Mouse (Mus musculus) forebrain, embryonic 14.5 days (tissue): ENCODE measurements around the gene Stk38l. TPM values are rescaled to one million over a fixed set of nuclear protein-coding genes. Genes with fewer than 3 reads are reported as not detected.

ENCODE experiments used
- ATAC-seq: fragments of 200-750 bp; cut with Nextera tagmentation; 2 replicates; pipeline ENCODE4 v1.8.0; 2017; ENCODE audit warnings: mild to moderate bottlenecking, moderate library complexity
- DNase-seq: peaks from one replicate; pipeline ENCODE4 v3.0.0-alpha.2; 2015; ENCODE audit warnings: low spot score
- H3K27ac ChIP-seq: fragments of 300-500 bp; sonication (generic); 2 replicates; pipeline ENCODE4 v1.5.1; 2014; ENCODE audit warnings: low read depth, mild to moderate bottlenecking, control low read depth, low read length, moderate library complexity
- H3K27me3 ChIP-seq: fragments of 300-500 bp; sonication (generic); replicated peaks from 2 replicates; pipeline ENCODE4 v1.6.1; 2014; ENCODE audit warnings: low read length, control low read depth, mixed read lengths; ENCODE audit not compliant: control insufficient read depth, insufficient read depth
- H3K36me3 ChIP-seq: fragments of 300-500 bp; sonication (generic); 2 replicates; pipeline ENCODE4 v1.6.1; 2014; ENCODE audit warnings: low read length, control low read depth; ENCODE audit not compliant: control insufficient read depth, insufficient read depth
- H3K4me1 ChIP-seq: fragments of 300-500 bp; sonication (generic); 2 replicates; pipeline ENCODE4 v1.6.1; 2014; ENCODE audit warnings: antibody characterized with exemption, low read length, control low read depth; ENCODE audit not compliant: control insufficient read depth, insufficient read depth
- H3K4me2 ChIP-seq: fragments of 300-500 bp; sonication (generic); 2 replicates; pipeline ENCODE4 v1.6.1; 2014; ENCODE audit warnings: mild to moderate bottlenecking, control low read depth, low read length
- H3K4me3 ChIP-seq: fragments of 300-500 bp; sonication (generic); 2 replicates; pipeline ENCODE4 v1.5.1; 2014; ENCODE audit warnings: low read depth, low read length, control low read depth
- H3K9ac ChIP-seq: fragments of 300-500 bp; sonication (generic); 2 replicates; pipeline ENCODE4 v1.6.1; 2014; ENCODE audit warnings: mild to moderate bottlenecking, low read length, control low read depth, moderate library complexity
- H3K9me3 ChIP-seq: fragments of 300-500 bp; sonication (generic); replicated peaks from 2 replicates; pipeline ENCODE4 v1.6.1; 2016; ENCODE audit warnings: low read length, control low read depth, mixed read lengths; ENCODE audit not compliant: control insufficient read depth
- WGBS: fragments of 180-500 bp; shearing (Covaris S2); extraction: QIAGEN DNeasy Blood & Tissue Kit; methylation state at CpG from one replicate; pipeline ENCODE4 v1.1.7; 2014; 5-methylcytosine and 5-hydroxymethylcytosine counted together
- polyA plus RNA-seq: library from polyadenylated mRNA; unstranded; fragments of >200 nt; fragmentation: Nextera tagmentation; extraction: Ambion mirVana; gene quantifications from 2 replicates; pipeline ENCODE4 v1.2.1, GENCODE M21; 2014

The Stk38l gene
- polyA plus RNA-seq, 1 experiment from 2014 or later: 13.5 TPM

DNA sequence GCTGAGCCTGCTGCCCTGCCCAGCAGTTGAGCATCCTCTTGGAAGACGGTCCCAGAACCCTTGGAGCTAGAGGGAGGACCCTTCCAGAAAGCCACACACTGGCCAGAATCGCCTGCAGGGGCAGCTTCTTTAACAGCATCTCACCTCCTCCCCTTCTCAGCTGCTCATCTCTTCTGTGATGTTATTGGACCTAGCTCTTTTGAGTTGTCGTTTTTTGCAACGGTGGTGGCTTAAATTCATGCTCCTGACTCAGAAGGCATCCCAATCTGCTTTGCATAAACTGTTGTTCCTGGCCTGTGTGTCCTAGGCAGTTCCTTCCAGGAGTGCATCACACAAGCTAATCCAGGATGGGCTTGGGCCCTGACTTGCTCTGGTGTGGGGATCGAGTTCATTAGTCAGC, 72.7 kb downstream of the Stk38l start:
- H3K4me3 ChIP-seq: no peak overlapping the region
- H3K27me3 ChIP-seq: no peaks in the 10 kb centered on the region; the same call in 1 of the 2 replicates
- H3K4me2 ChIP-seq: no peak overlapping the region
- 67% methylated on average over 5 of the region's 5 CpGs for WGBS
- H3K4me1 ChIP-seq: no peaks in the 10 kb centered on the region
- DNase-seq (no peak), ATAC-seq (no peak)
- H3K9ac ChIP-seq: no peak overlapping the region
- H3K36me3 ChIP-seq: no peaks in the 10 kb centered on the region
- no peaks in the 10 kb centered on the region for H3K9me3 ChIP-seq
- no peak overlapping the region for H3K27ac ChIP-seq

DNA sequence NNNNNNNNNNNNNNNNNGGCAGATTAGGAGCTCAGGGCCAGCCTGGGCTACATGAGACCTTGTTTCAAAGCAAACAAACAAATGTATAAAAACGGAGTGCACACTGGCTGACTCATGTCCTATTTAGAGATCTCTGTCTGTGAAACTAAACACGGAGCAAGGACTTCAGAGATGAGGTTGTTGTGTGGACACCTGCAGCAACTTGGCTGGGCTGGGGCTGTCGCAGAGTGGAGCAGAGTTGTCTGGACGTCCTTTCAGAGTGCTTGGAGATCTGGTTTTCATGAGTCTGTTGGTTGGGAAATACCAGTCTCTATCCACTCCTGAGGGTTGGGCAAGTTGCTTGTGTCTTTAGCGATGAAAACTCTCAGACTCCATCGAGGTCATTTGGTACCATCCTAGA, 85.2 kb downstream of the Stk38l start:
- H3K27me3 ChIP-seq: no peaks in the 10 kb centered on the region
- no peaks in the 10 kb centered on the region for H3K9me3 ChIP-seq
- ATAC-seq: no peak
- H3K27ac ChIP-seq: no peak overlapping the region
- no peak for DNase-seq
- H3K4me1 ChIP-seq: no peaks in the 10 kb centered on the region
- no peak overlapping the region for H3K4me2 ChIP-seq
- H3K36me3 ChIP-seq: no peaks in the 10 kb centered on the region
- H3K4me3 ChIP-seq: no peak overlapping the region
- no peak overlapping the region for H3K9ac ChIP-seq
- WGBS: 90% methylated on average over 6 of the region's 6 CpGs

DNA sequence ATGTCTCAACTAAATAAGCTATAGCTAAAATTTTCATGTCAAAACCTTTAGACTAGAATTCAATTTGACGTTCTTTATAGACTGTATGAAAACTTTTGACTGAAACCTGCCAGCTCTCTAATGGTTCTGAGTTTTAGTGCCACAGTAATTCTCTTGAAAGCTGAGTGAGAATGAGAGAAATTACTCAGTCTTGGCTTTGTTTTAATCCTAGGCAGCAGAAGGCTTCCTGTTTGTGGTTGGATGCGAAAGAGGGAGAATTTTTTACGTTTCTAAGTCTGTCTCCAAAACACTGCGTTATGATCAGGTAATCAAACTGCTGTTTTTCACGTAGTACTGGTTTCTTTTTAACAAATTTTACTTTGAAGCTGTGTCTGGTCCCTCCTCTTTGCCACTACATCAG, 88.2 kb downstream of the Stk38l start:
- Histone ChIP-seq H3K9ac (no peak overlapping the region), H3K27ac (no peak overlapping the region), H3K4me1 (no peaks in the 10 kb centered on the region), H3K36me3 (no peaks in the 10 kb centered on the region), H3K4me3 (no peak overlapping the region), H3K27me3 (no peaks in the 10 kb centered on the region), H3K9me3 (no peaks in the 10 kb centered on the region), H3K4me2 (no peak overlapping the region)
- DNase-seq (no peak), ATAC-seq (no peak)
- WGBS: 92% methylated on average over 5 of the region's 5 CpGs

DNA sequence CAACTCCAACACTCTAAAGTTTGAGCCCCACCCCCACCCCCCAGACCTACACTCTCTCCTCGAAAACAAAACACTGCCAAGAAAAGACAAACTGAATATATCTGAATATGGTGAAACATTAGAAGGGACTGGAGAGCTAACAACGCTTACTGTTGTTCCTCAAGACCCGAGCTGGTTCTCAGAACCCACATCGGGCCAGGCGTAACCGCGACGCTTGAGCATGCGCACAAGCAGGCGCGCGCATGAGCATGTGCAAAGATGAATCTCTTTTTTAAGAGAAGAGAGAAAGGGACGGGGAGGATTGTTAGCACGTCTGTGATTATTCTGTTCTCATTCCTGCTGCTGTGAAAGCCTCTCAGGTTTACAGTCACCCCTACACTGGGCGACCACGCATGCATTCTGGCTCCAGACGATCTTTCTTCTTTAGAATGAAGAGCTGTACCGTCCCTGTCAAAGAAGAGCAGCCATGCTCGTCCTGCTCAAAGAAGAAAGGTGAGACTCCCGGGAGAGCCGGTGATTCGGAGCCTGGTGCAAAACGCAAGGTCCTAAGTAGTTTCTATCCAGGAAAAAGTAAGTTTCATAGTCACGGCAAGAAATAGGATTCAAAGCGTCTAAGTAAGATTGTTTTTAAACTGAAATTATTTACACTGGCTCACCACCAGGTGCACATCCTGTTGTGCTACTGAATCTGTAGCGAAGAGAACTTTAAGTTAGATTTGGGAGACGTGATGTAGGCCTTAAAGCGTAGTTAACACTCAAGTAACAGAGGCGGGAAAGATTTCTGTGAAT, 95.6 kb downstream of the Stk38l start:
- Histone ChIP-seq H3K27me3 (no peaks in the 10 kb centered on the region), H3K9ac (no peak overlapping the region), H3K4me2 (no peak overlapping the region), H3K27ac (no peak overlapping the region), H3K36me3 (no peaks in the 10 kb centered on the region), H3K4me1 (no peaks in the 10 kb centered on the region), H3K9me3 (no peaks in the 10 kb centered on the region), H3K4me3 (no peak overlapping the region)
- WGBS: 88% methylated on average over 29 of the region's 29 CpGs
- no peak for DNase-seq
- ATAC-seq: no peak

DNA sequence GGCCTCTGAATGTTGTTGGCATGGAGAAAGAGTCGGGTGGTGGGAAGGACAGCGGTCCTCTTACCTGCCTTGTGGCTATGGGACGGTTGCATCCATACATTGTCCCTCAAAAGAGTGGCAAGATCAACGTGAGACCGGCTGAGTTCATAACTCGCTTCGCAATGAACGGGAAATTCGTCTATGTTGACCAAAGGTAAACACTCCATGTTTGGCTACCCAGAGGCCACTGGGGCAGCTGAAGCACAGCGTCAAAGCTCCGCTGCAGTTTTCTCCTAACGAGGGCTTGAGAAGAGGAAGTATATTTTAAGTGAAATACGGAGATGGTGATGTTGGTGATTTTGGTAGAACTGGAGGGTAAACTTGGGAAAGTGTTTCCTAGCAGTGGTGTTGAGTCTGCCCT, 97.2 kb downstream of the Stk38l start:
- no peak overlapping the region for H3K4me3 ChIP-seq
- no peak overlapping the region for H3K27ac ChIP-seq
- H3K9me3 ChIP-seq: no peaks in the 10 kb centered on the region
- WGBS: 94% methylated on average over 13 of the region's 13 CpGs
- ATAC-seq (no peak), DNase-seq (no peak)
- no peak overlapping the region for H3K9ac ChIP-seq
- H3K36me3 ChIP-seq: no peaks in the 10 kb centered on the region
- H3K27me3 ChIP-seq: no peaks in the 10 kb centered on the region
- no peaks in the 10 kb centered on the region for H3K4me1 ChIP-seq
- no peak overlapping the region for H3K4me2 ChIP-seq

DNA sequence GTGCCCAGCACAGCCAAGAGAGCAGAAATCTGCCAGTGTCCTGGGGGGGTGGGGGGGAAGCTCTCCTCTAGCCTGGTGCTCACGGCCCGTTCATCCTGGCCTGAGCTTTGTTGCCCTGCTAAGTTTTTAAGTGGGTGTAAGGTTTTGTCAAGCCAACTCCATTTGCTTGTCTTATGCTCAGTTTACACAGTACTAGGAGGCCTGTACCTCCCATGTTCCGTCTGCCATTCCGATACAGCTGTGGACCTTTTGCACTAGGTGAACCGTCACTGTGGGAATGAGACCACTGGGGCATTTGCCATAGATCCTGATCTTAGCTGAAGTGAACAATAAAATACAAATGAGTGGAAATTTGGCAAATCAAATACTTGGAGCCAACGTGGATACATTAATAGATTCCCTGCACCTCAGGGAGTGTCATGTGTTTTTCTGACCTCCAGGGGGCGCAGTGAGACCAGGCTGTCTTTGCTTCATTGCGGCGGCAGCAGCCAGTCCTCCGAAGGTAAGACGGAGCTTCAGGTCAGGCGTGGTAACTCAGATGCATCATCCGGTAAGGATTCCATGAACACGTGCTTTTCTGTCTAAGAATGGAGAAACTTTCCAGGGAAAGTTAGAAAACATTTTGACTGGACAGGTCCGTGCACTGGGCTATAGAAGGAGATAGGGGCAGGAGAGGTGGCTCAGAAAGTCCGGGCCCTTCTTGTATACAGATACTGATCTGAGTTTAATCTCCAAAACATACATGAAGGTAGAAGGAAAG, 100.1 kb downstream of the Stk38l start:
- 38% methylated on average over 16 of the region's 16 CpGs for WGBS
- Histone ChIP-seq H3K4me1 (no peaks in the 10 kb centered on the region), H3K4me3 (no peak overlapping the region), H3K36me3 (no peaks in the 10 kb centered on the region), H3K27me3 (no peaks in the 10 kb centered on the region), H3K9me3 (no peaks in the 10 kb centered on the region), H3K4me2 (no peak overlapping the region), H3K27ac (no peak overlapping the region), H3K9ac (no peak overlapping the region)
- DNase-seq (peak; percentile 72), ATAC-seq (peak; percentile 79)

DNA sequence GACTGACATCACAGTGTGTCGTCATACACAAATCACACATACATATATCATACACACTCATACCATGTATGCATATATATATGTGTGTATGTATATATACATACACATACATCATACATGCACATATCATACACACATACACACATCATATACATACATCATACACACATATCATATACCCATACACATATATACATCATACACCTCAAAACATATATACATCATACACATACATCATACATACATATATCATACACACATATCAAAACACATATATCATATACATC, 100.6 kb downstream of the Stk38l start:
- ATAC-seq: 0 out of 2 replicates have a peak, but pooled peaks have one; percentile 5
- Histone ChIP-seq H3K27ac (no peak overlapping the region), H3K9me3 (no peaks in the 10 kb centered on the region), H3K9ac (no peak overlapping the region), H3K4me2 (no peak overlapping the region), H3K4me3 (no peak overlapping the region), H3K27me3 (no peaks in the 10 kb centered on the region), H3K4me1 (no peaks in the 10 kb centered on the region), H3K36me3 (no peaks in the 10 kb centered on the region)
- DNase-seq: no peak
- 81% methylated on average over 1 of the region's 1 CpGs for WGBS
